Mouse (Mus musculus): ENCODE data around the gene Cars. TPM values are rescaled to one million over a fixed set of nuclear protein-coding genes. Genes with fewer than 3 reads are reported as not detected.

Cars gene
- total and polyA plus RNA-seq, 3 experiments, result 40.8 to 73.5 TPM; not detected in 1

DNA sequence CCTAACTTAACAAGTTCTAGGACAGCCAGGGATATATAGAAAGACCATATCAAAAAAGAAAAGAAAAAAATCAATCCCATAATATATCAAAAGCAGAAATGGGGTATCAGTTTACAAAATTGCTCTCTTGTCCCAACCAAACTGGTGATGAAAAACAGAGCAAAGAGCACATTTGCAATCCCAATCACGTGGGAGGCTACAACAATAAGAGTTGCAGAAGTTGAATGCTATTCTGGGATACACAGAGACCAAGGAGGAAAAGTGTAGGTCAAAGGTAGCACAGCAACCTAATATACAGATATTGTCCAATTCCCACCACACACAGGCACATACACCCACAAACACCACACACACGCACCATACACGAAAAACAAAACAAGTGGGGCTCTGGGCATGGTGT is 63.6 kb downstream of the Cars start:
- H3K27me3 ChIP-seq (ENCODE audit: control insufficient read depth in 1 of 2, insufficient read depth in 2 of 2, low read length in 2 of 2), result no peaks in the 10 kb centered on the region
- H3K36me3 ChIP-seq (ENCODE audit: control insufficient read depth in 1 of 2, insufficient read depth in 2 of 2, low read length in 2 of 2), result peaks cover 44 to 49% of the 10 kb centered on the region in 2 experiments
- no peak overlapping the region for H3K9ac ChIP-seq (ENCODE audit: control insufficient read depth, low read depth, low read length, poor library complexity, severe bottlenecking)
- H3K4me3 ChIP-seq (ENCODE audit: control insufficient read depth in 1 of 2, insufficient read depth in 1 of 2, low read depth in 2 of 2, low read length in 2 of 2), result no peak overlapping the region
- DNase-seq (ENCODE audit: low read depth, low spot score), result no peak
- H3K27ac ChIP-seq (ENCODE audit: control insufficient read depth, low read depth, low read length), result no peak overlapping the region
- peaks cover 14% of the 10 kb centered on the region for H3K79me2 ChIP-seq (ENCODE audit: control insufficient read depth, insufficient read depth, low read length, poor library complexity)
- H3K9me3 ChIP-seq (replicated peaks; ENCODE audit: insufficient read depth, low read length), result no peaks in the 10 kb centered on the region
- no peak for TF ChIP-seq NELFE (IDR thresholded peaks at IDR 0.05; ENCODE audit: low read depth, low read length)
- TF ChIP-seq TAL1 (IDR thresholded peaks at IDR 0.05; ENCODE audit: low read length), result no peak
- TF ChIP-seq JUND (IDR thresholded peaks at IDR 0.05; ENCODE audit: low read depth, low read length), result no peak
- TF ChIP-seq TBP (IDR thresholded peaks at IDR 0.05; ENCODE audit: low read depth, low read length), result no peak
- no peak for TF ChIP-seq USF2 (IDR thresholded peaks at IDR 0.05; ENCODE audit: borderline replicate concordance in 1 of 2, insufficient read depth in 1 of 2, low read depth in 1 of 2, low read length in 2 of 2)
- TF ChIP-seq MAX (IDR thresholded peaks at IDR 0.05; ENCODE audit: low read length), result no peak
- TF ChIP-seq POLR2A (IDR thresholded peaks at IDR 0.05; ENCODE audit: control insufficient read depth in 1 of 2, insufficient read depth in 1 of 2, low read depth in 1 of 2, low read length in 2 of 2, poor library complexity in 1 of 2), result no peak
- no peak for TF ChIP-seq UBTF (IDR thresholded peaks at IDR 0.05; ENCODE audit: borderline replicate concordance, insufficient read depth, low read depth, low read length)
- no peak for TF ChIP-seq HCFC1 (IDR thresholded peaks at IDR 0.05; ENCODE audit: low read depth, low read length)
- no peak for TF ChIP-seq CHD2 (IDR thresholded peaks at IDR 0.05; ENCODE audit: low read length)
- TF ChIP-seq POLR2AphosphoS5 (IDR thresholded peaks at IDR 0.05; ENCODE audit: borderline replicate concordance, low read depth, low read length), result no peak
- TF ChIP-seq MXI1 (IDR thresholded peaks at IDR 0.05; ENCODE audit: low read depth, low read length), result no peak
- TF ChIP-seq BHLHE40 (IDR thresholded peaks at IDR 0.05; ENCODE audit: borderline replicate concordance, low read depth, low read length), result no peak
- no peak for TF ChIP-seq GATA1 (IDR thresholded peaks at IDR 0.05; ENCODE audit: low read depth, low read length)
- no peak for TF ChIP-seq NRF1 (IDR thresholded peaks at IDR 0.05; ENCODE audit: insufficient read depth, low read depth, low read length, poor library complexity, severe bottlenecking)
- TF ChIP-seq MEF2A (IDR thresholded peaks at IDR 0.05; ENCODE audit: extremely low read depth, insufficient replicate concordance, low read depth, low read length, poor library complexity, severe bottlenecking), result no peak
- peaks cover 5 to 14% of the 10 kb centered on the region in 2 experiments; a peak in 3 of 4 replicates for H3K4me1 ChIP-seq (ENCODE audit: control insufficient read depth in 1 of 2, insufficient read depth in 2 of 2, low read length in 2 of 2)

DNA sequence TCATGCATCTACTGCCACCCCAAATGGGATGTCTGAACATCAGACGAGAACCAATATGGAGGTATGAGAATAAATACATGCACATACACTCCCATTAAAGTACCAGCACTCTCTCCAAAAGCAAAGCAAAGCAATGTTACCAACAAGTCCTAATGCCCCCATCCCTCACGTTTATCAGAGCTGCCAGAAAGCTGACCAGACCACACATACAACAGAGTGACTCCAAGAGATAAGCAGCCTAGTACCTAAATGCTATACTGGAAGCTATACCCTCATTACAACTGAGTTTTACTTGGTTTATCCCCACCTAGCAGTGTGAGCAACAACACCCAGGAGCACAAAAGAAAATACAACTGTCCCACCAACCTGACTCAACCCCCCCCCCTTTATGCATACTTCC is 66.6 kb downstream of the Cars start:
- H3K36me3 ChIP-seq (ENCODE audit: control insufficient read depth in 1 of 2, insufficient read depth in 2 of 2, low read length in 2 of 2), result peaks cover 18 to 60% of the 10 kb centered on the region in 2 experiments
- H3K4me3 ChIP-seq (ENCODE audit: control insufficient read depth in 1 of 2, insufficient read depth in 1 of 2, low read depth in 2 of 2, low read length in 2 of 2), result no peak overlapping the region
- no peaks in the 10 kb centered on the region for H3K9me3 ChIP-seq (replicated peaks; ENCODE audit: insufficient read depth, low read length)
- DNase-seq (ENCODE audit: low read depth, low spot score), result peak; percentile 58
- H3K9ac ChIP-seq (ENCODE audit: control insufficient read depth, low read depth, low read length, poor library complexity, severe bottlenecking), result no peak overlapping the region
- no peak overlapping the region for H3K27ac ChIP-seq (ENCODE audit: control insufficient read depth, low read depth, low read length)
- peaks cover 2% of the 10 kb centered on the region; the same call in 1 of the 2 replicates for H3K79me2 ChIP-seq (ENCODE audit: control insufficient read depth, insufficient read depth, low read length, poor library complexity)
- peaks cover 2% of the 10 kb centered on the region in 2 experiments; a peak in 1 of 4 replicates for H3K4me1 ChIP-seq (ENCODE audit: control insufficient read depth in 1 of 2, insufficient read depth in 2 of 2, low read length in 2 of 2)
- H3K27me3 ChIP-seq (ENCODE audit: control insufficient read depth in 1 of 2, insufficient read depth in 2 of 2, low read length in 2 of 2), result no peaks in the 10 kb centered on the region
- TF ChIP-seq BHLHE40 (IDR thresholded peaks at IDR 0.05; ENCODE audit: borderline replicate concordance, low read depth, low read length) (no peak), HCFC1 (IDR thresholded peaks at IDR 0.05; ENCODE audit: low read depth, low read length) (no peak), E2F4 (IDR thresholded peaks at IDR 0.05; ENCODE audit: borderline replicate concordance, low read depth, low read length) (no peak), MAFK (IDR thresholded peaks at IDR 0.05; ENCODE audit: borderline replicate concordance, low read depth, low read length) (no peak), NRF1 (IDR thresholded peaks at IDR 0.05; ENCODE audit: insufficient read depth, low read depth, low read length, poor library complexity, severe bottlenecking) (no peak), GATA1 (IDR thresholded peaks at IDR 0.05; ENCODE audit: low read depth, low read length) (peak; percentile 78), TAL1 (IDR thresholded peaks at IDR 0.05; ENCODE audit: low read length) (peak; percentile 88), MAZ (IDR thresholded peaks at IDR 0.05; ENCODE audit: low read depth, low read length) (no peak), MAX (IDR thresholded peaks at IDR 0.05; ENCODE audit: low read length) (no peak), UBTF (IDR thresholded peaks at IDR 0.05; ENCODE audit: borderline replicate concordance, insufficient read depth, low read depth, low read length) (no peak), MEF2A (IDR thresholded peaks at IDR 0.05; ENCODE audit: extremely low read depth, insufficient replicate concordance, low read depth, low read length, poor library complexity, severe bottlenecking) (no peak), POLR2AphosphoS5 (IDR thresholded peaks at IDR 0.05; ENCODE audit: borderline replicate concordance, low read depth, low read length) (no peak), USF1 (IDR thresholded peaks at IDR 0.05; ENCODE audit: low read depth, low read length) (no peak), TCF12 (IDR thresholded peaks at IDR 0.05; ENCODE audit: low read depth, low read length) (peak; percentile 84; the same call in 1 of the 2 replicates), POLR2AphosphoS2 (IDR thresholded peaks at IDR 0.05; ENCODE audit: low read length) (no peak), MYC (IDR thresholded peaks at IDR 0.05; ENCODE audit: low read depth, low read length) (no peak), CHD2 (IDR thresholded peaks at IDR 0.05; ENCODE audit: low read length) (no peak), KAT2A (conservative IDR thresholded peaks at IDR 0.05; ENCODE audit: low read depth, low read length) (no peak), NELFE (IDR thresholded peaks at IDR 0.05; ENCODE audit: low read depth, low read length) (no peak), TBP (IDR thresholded peaks at IDR 0.05; ENCODE audit: low read depth, low read length) (no peak), MXI1 (IDR thresholded peaks at IDR 0.05; ENCODE audit: low read depth, low read length) (no peak), ELF1 (IDR thresholded peaks at IDR 0.05; ENCODE audit: low read depth, low read length) (no peak), CHD1 (IDR thresholded peaks at IDR 0.05; ENCODE audit: low read depth, low read length) (no peak), ZKSCAN1 (IDR thresholded peaks at IDR 0.05; ENCODE audit: low read depth, low read length) (no peak), EP300 (IDR thresholded peaks at IDR 0.05; ENCODE audit: low read depth in 1 of 2, low read length in 2 of 2) (peak; percentile 62 to 70)
